In the genomic region with DNA sequence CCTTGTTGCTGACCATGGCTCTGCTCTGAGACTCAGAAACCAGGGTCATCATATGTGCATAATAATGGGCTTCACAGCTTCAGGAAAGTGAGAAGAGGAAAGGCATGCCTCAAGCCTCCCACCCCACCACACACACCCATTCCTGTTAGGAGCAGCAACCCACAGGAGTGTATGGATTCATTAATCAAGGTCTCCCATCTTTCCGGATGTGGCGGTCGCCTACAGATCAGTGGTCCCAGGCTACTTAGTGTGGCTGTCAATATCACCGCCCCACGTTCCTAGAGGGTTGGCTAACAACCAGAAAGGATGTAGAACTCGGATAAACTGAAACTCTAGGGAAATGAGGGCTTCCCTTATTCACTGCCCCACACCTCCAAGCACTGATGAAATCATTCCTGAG, we compare ENCODE assay signal across 25 mouse cellular contexts.
"Had no signal": no experiment of that assay in that cellular context is flagged by ENCODE, and none has a peak within 500 bp of the region (broad histone marks: within the 10 kb centered on the region; RNA-seq: fewer than 3 reads in every experiment).

No protein-coding gene starts in this region.

- H3K9me3 ChIP-seq: heart, embryonic 12.5 days; hindbrain, embryonic 12.5 days; intestine, embryonic 15.5 days; limb, embryonic 10.5 days; limb, embryonic 12.5 days; liver, embryonic 13.5 days; liver, embryonic 15.5 days had no signal

- H3K27me3 ChIP-seq: heart, embryonic 12.5 days; hindbrain, embryonic 12.5 days; intestine, embryonic 15.5 days; limb, embryonic 12.5 days; liver, embryonic 13.5 days; liver, embryonic 15.5 days had no signal

- ATAC-seq: hindbrain, embryonic 16.5 days; inflammation-experienced regulatory T-cells, adult 6 months; intestine, embryonic 15.5 days; intestine, postnatal 0 days had no signal

- H3K9ac ChIP-seq: heart, embryonic 12.5 days; hindbrain, embryonic 12.5 days; hindbrain, embryonic 14.5 days; intestine, embryonic 15.5 days; limb, embryonic 12.5 days; liver, embryonic 13.5 days; liver, embryonic 15.5 days had no signal

- H3K27ac ChIP-seq: heart, adult 2 months; hindbrain, embryonic 12.5 days; hindbrain, embryonic 14.5 days; intestine, embryonic 15.5 days; layer of hippocampus, adult 2 months; left cerebral cortex, adult 2 months; limb, embryonic 10.5 days; limb, embryonic 12.5 days; liver, embryonic 13.5 days; liver, embryonic 15.5 days had no signal

- H3K36me3 ChIP-seq: heart, embryonic 12.5 days; hindbrain, embryonic 12.5 days; intestine, embryonic 15.5 days; limb, embryonic 10.5 days; limb, embryonic 12.5 days; liver, embryonic 13.5 days; liver, embryonic 15.5 days had no signal

- H3K4me3 ChIP-seq: heart, adult 2 months; heart, embryonic 12.5 days; hindbrain, embryonic 12.5 days; intestine, embryonic 15.5 days; layer of hippocampus, adult 2 months; left cerebral cortex, adult 2 months; limb, embryonic 10.5 days; limb, embryonic 12.5 days; liver, embryonic 13.5 days; liver, embryonic 15.5 days had no signal

- DNase-seq: gastrocnemius, postnatal 14 days; gastrocnemius, postnatal 36 days; heart, adult 2 months; heart, postnatal 14 days; heart, postnatal 4 days; kidney, adult 18-20 months; kidney, adult 8-10 months; kidney, postnatal 10 days; kidney, postnatal 25 days; kidney, postnatal 4 days; liver; liver, embryonic 13.5 days had no signal

- H3K4me2 ChIP-seq: heart, embryonic 12.5 days; hindbrain, embryonic 12.5 days; hindbrain, embryonic 14.5 days; intestine, embryonic 15.5 days; limb, embryonic 12.5 days; liver, embryonic 11.5 days; liver, embryonic 13.5 days; liver, embryonic 15.5 days had no signal
